Mouse (Mus musculus) heart, postnatal 25 days (tissue): ENCODE data around the gene Olfr266. TPM values are rescaled to one million over a fixed set of nuclear protein-coding genes. Genes with fewer than 3 reads are reported as not detected.

Experiments used
- DNase-seq: peaks from one replicate; pipeline ENCODE4 v3.0.0; 2022; ENCODE audit warnings: low spot score
- intact Hi-C: fragments of 180-260 bp; cut with DNase I; formaldehyde crosslinking; loops from one replicate; pipeline ENCODE4 v1.15.1; 2025
- total RNA-seq, 2 experiments: library from RNA; stranded (reverse); gene quantifications; 2 replicates each; pipeline ENCODE4 v1.2.3; 2021

Olfr266 gene
- total RNA-seq = not detected

DNA sequence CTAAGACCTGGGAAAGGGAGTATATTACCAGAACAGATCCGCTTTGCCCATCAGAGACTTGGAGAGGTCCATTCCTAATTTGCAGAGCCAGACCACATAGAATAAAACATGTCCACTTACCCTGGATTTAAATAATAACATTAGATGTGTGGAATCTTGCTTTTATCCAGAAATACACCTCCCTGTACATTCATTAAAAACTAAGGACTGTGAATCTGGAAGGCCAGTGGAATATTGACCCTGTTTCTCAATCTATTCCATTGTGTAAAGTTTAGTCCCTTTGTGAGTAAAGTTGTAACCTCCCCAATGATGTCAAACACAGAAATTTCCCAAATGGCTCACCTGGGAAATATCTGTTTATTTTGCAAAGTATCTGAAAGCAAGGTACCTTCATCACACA, at the start of gene Olfr266:
Olfr266 (minus strand) TSS at position 101 of the 400 bp plus-strand sequence.
- intact Hi-C loops = no loop called here

DNA sequence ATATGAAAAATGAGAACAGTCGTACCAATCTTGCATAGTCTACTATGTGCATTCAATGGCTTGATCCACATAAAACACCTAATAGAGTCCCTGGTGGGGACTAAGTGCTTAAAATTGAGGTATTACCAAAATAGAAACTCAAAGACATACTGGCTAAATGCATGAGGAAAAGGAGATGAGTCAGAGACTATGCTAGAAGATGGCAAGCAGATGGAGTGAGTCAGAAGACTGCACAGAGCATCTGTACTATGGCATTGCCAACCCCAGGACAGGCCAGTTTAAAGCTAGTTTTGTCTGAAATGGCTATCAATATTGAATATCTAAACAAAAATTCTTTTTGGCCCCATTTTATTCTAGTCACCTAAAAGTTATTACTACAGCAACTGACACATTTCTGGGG, 49.5 kb upstream of the Olfr266 start:
- intact Hi-C loops = no loop called here

More for the DNA sequence above, at the start of gene Olfr266:
- DNase-seq = no peak

GRCm38 (mm10) chr3:106872893-106873292, 46.8 kb upstream of the Olfr266 start:
- intact Hi-C loops = no loop called here
- no peak for DNase-seq

More for the DNA sequence above, 49.5 kb upstream of the Olfr266 start:
- DNase-seq = no peak

- no peak for DNase-seq
These were observed 6.0 kb upstream of the Olfr266 start for GRCm38 (mm10) chr3:106832107-106832506.

GRCm38 (mm10) chr3:106817676-106818075, 8.4 kb downstream of the Olfr266 start:
- DNase-seq = no peak
- intact Hi-C loops = no loop called here

More at GRCm38 (mm10) chr3:106832107-106832506, 6.0 kb upstream of the Olfr266 start:
- intact Hi-C loops = no loop called here

DNA sequence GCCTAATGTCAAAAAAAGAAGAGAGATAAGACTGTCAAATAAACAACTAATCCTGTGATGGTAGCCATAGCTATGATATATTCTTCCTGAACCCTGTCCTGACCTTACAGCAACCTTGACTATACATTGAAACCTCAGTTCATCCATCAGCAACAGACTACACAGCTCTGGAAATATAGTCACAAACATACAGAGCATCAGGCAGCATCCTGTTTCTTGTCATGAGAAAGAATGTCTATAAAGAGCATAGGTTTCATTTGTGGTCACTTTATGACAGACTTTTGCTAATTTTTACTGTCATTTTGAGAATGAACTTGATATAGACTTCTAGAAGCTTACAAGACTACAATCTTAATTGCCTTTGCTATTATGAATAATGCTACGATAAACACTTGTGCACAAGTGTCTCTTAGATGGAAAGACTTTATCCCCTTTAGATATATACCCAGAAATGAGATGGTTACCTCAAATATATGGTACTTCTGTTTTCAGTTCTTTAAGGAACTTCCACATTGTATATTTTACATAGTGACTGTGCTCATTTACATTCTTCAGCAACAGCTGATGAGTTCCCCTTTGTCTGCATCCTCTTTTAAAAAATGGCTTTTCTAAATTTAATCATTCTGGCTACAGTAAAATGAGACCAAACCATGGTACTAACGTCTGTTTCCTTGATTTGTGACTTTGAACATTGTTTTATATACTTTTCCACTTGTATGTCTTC, 17.0 kb downstream of the Olfr266 start:
- intact Hi-C loops = no loop called here
- no peak for DNase-seq

GRCm38 (mm10) chr3:106798079-106798478, 28.0 kb downstream of the Olfr266 start:
- intact Hi-C loops = no loop called here
- no peak for DNase-seq

- DNase-seq = no peak
- intact Hi-C loops = no loop called here
These were observed 36.2 kb downstream of the Olfr266 start, which contains the start of gene Cd53 for GRCm38 (mm10) chr3:106789930-106790329. Gene Cd53 (minus strand): TSS chr3:106790149.

DNA sequence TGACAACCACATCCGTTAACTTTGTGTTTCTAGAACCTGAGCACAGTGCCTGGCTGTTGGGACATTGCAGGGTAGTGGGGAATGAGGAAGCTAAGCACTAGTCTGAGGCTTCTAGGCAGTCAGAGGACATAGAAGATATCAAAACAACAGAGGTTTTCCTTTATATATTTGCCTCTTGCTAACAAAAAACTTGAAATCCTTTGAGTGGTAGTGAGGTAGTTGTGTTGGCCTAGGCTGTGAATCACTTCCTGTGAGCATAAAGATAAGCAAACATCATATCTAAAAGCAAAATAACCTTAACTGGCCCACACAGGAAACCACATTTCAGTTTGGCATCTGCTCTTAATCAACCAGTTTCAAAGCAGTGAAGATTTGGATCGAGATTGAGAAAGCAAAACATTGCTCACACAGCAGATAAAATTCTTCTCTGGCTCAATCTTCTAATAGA, 37.6 kb downstream of the Olfr266 start:
- intact Hi-C loops = no loop called here
- DNase-seq = no peak

- DNase-seq = no peak
- intact Hi-C loops = no loop called here
These were observed 38.1 kb downstream of the Olfr266 start for GRCm38 (mm10) chr3:106787972-106788371.

- intact Hi-C loops = no loop called here
- DNase-seq = no peak
These were observed 41.0 kb downstream of the Olfr266 start for GRCm38 (mm10) chr3:106785130-106785529.

DNA sequence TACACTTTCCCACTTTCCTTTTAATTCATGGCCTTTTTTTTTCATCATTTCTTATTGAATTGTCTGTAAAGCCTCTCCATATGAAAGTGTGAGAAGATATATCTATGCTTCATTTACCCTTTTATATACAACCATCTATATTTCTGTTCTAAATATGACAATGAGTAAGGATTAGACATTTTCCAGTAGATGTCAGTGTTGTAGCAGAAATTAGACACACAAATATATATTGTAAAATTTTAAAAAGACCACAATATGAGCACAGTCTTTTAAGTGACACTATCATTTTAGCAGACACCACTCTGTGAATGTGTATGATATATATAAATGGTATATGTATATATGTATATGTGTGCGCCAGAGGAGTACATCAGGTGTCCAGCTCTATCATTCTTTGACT, 54.3 kb downstream of the Olfr266 start:
- intact Hi-C loops = no loop called here
- DNase-seq = no peak

Other genes with a start within 250 kb of the Olfr266 start
- 10 to 100 TPM; 11.7 to 13.6 TPM for gene Lrif1, start 141.3 kb downstream of the Olfr266 start, total RNA-seq
- gene Cd53, start 36.1 kb downstream of the Olfr266 start, total RNA-seq = 1 to 10 TPM; 4.9 to 5.4 TPM
- gene Kcna3, start 209.9 kb upstream of the Olfr266 start, total RNA-seq = under 1 TPM; 0.36 to 0.47 TPM